Mouse (Mus musculus) limb, embryonic 11.5 days (tissue): ENCODE results near the gene Dnph1. TPM values are rescaled to one million over a fixed set of nuclear protein-coding genes. Genes with fewer than 3 reads are reported as not detected.

ENCODE experiments used
- ATAC-seq: fragments of 200-750 bp; cut with Nextera tagmentation; 2 replicates; pipeline ENCODE4 v1.8.0; 2017; ENCODE audit warnings: low read depth; ENCODE audit not compliant: insufficient number of reproducible peaks, low FRiP score, low TSS enrichment
- DNase-seq: peaks from one replicate; pipeline ENCODE4 v3.0.0-alpha.2; 2015; ENCODE audit warnings: low spot score
- H3K27ac ChIP-seq: fragments of 300-500 bp; sonication (generic); replicated peaks from 2 replicates; pipeline ENCODE4 v1.5.1; 2014; ENCODE audit warnings: low read depth, mild to moderate bottlenecking, low read length
- H3K27me3 ChIP-seq: fragments of 300-500 bp; sonication (generic); 2 replicates; pipeline ENCODE4 v1.6.1; 2014; ENCODE audit warnings: mild to moderate bottlenecking, low read length, mixed read lengths; ENCODE audit not compliant: control insufficient read depth, insufficient read depth
- H3K36me3 ChIP-seq: fragments of 300-500 bp; sonication (generic); 2 replicates; pipeline ENCODE4 v1.6.1; 2014; ENCODE audit warnings: mild to moderate bottlenecking, low read length, moderate library complexity, mixed read lengths; ENCODE audit not compliant: control insufficient read depth, insufficient read depth
- H3K4me1 ChIP-seq: fragments of 300-500 bp; sonication (generic); 2 replicates; pipeline ENCODE4 v1.6.1; 2014; ENCODE audit warnings: low read length, mixed read lengths; ENCODE audit not compliant: control insufficient read depth, insufficient read depth
- H3K4me2 ChIP-seq: fragments of 300-500 bp; sonication (generic); 2 replicates; pipeline ENCODE4 v1.6.1; 2014; ENCODE audit warnings: low read depth, mild to moderate bottlenecking, moderate library complexity; ENCODE audit not compliant: severe bottlenecking
- H3K4me3 ChIP-seq: fragments of 300-500 bp; sonication (generic); 2 replicates; pipeline ENCODE4 v1.5.1; 2014; ENCODE audit warnings: low read depth, low read length
- H3K9ac ChIP-seq: fragments of 300-500 bp; sonication (generic); 2 replicates; pipeline ENCODE4 v1.6.1; 2014; ENCODE audit warnings: mild to moderate bottlenecking, low read length
- H3K9me3 ChIP-seq: fragments of 300-500 bp; sonication (generic); 2 replicates; pipeline ENCODE4 v1.6.1; 2016; ENCODE audit warnings: low read length; ENCODE audit not compliant: control insufficient read depth
- WGBS: fragments of 180-500 bp; shearing (Covaris S2); extraction: QIAGEN DNeasy Blood & Tissue Kit; methylation state at CpG from one replicate; pipeline ENCODE4 v1.1.7; 2014; 5-methylcytosine and 5-hydroxymethylcytosine counted together
- polyA plus RNA-seq: library from polyadenylated mRNA; unstranded; fragments of >200 nt; fragmentation: Nextera tagmentation; extraction: Ambion mirVana; gene quantifications from 2 replicates; pipeline ENCODE4 v1.2.1, GENCODE M21; 2014

Gene Dnph1
- polyA plus RNA-seq, result 59.7 and 62.3 TPM in 2 replicates

DNA sequence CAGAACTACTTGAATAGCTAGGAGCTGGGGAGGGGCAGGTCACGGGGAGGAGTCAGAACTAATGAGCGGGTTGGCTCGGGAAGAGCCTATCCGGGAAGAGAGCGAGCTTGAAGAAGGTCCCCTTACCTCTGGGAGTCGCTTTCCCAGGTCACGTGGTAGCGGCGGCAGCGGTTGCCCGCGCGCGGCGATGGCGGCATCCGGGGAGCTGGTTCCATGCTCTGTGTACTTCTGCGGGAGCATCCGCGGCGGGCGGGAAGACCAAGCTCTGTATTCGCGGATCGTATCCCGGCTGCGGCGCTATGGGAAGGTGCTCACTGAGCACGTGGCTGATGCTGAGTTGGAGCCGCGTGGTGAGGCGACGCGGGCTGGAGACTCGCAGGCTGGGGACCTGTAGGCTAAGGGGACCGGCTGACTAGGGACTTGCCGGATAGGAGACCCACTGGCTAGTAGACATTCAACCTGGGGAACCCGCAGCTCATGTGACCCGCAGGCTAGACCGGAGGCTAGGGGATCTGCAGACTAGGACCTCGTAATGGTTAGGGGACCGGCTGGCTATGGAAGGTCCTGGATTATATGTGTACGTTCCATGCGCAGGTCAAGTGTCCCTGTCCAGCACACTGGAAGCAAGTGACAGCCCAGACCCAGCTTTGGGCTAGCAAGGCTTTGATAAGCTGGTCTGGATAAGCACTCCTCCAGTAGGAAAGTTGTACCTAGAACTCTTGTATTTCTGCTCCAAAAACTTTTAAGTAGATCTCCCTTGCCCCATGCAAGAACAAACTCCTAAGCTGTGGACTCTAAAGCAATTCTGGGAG, at the start of gene Dnph1:
Gene Dnph1, plus strand, starts transcription at position 89 of the 812 bp plus-strand sequence.
- under 1% methylated on average over 39 of the region's 44 CpGs for WGBS
- peak; percentile 94 for ATAC-seq
- peak within 1 kb of the TSS; percentile 75 for H3K9ac ChIP-seq
- 0 out of 2 replicates have a peak within 1 kb of the TSS, but pooled peaks have one; percentile 21 for H3K27ac ChIP-seq
- H3K27me3 ChIP-seq, result no peaks in the 10 kb centered on the region
- no peaks in the 10 kb centered on the region for H3K36me3 ChIP-seq
- H3K9me3 ChIP-seq, result no peaks in the 10 kb centered on the region
- peak within 1 kb of the TSS; percentile 88 for H3K4me2 ChIP-seq
- DNase-seq, result peak; percentile 89
- no peaks in the 10 kb centered on the region for H3K4me1 ChIP-seq
- peak within 1 kb of the TSS; percentile 61 for H3K4me3 ChIP-seq

DNA sequence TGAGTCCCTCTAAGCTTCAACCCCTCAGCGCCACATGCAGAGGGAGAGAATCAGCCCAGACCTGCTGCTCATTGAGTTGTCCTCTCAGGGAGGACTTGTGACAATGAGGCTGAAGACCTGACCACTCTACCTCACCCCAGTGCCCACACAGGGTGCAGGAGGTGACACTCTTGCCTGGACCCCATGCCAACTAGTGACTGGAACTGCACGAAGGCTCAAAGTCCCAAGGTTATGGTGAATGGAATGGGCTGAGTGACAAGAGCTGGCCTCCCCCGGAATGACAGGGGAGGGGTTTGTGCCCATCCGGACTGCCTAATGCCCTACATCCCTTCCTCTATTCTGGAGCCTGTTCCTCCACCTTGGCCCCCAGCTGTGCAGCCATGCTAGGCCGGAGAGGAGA, 43.8 kb upstream of the Dnph1 start:
- no peak overlapping the region for H3K4me3 ChIP-seq
- no peak for DNase-seq

GRCm38 (mm10) chr17:46453302-46453948, 43.1 kb upstream of the Dnph1 start:
- Histone ChIP-seq H3K27me3 (peaks cover 62% of the 10 kb centered on the region), H3K36me3 (no peaks in the 10 kb centered on the region), H3K4me1 (peaks cover 20% of the 10 kb centered on the region), H3K4me3 (no peak overlapping the region), H3K9me3 (no peaks in the 10 kb centered on the region), H3K4me2 (peak overlapping the region; percentile 88; the same call in 1 of the 2 replicates), H3K9ac (no peak overlapping the region), H3K27ac (no peak overlapping the region)
- no peak for DNase-seq
- no peak for ATAC-seq
- 5% methylated on average over 13 of the region's 13 CpGs for WGBS

More for the DNA sequence above, 43.8 kb upstream of the Dnph1 start:
- Histone ChIP-seq H3K27me3 (peaks cover 54% of the 10 kb centered on the region), H3K36me3 (no peaks in the 10 kb centered on the region), H3K4me1 (peaks cover 20% of the 10 kb centered on the region), H3K9ac (no peak overlapping the region), H3K4me2 (no peak overlapping the region), H3K27ac (no peak overlapping the region), H3K9me3 (no peaks in the 10 kb centered on the region)
- no peak for ATAC-seq
- 21% methylated on average over 5 of the region's 5 CpGs for WGBS

- ATAC-seq (no peak), DNase-seq (no peak)
- H3K9ac ChIP-seq, result no peak overlapping the region
- no peak overlapping the region for H3K27ac ChIP-seq
- H3K4me2 ChIP-seq, result peak overlapping the region; percentile 88
- no peaks in the 10 kb centered on the region for H3K9me3 ChIP-seq
- WGBS, result 2% methylated on average over 26 of the region's 26 CpGs
- peaks cover 20% of the 10 kb centered on the region for H3K4me1 ChIP-seq
- no peaks in the 10 kb centered on the region for H3K36me3 ChIP-seq
- peak overlapping the region; percentile 42; the same call in 1 of the 2 replicates for H3K4me3 ChIP-seq
- peaks cover 65% of the 10 kb centered on the region for H3K27me3 ChIP-seq
These were observed 42.5 kb upstream of the Dnph1 start for GRCm38 (mm10) chr17:46453970-46454411.

DNA sequence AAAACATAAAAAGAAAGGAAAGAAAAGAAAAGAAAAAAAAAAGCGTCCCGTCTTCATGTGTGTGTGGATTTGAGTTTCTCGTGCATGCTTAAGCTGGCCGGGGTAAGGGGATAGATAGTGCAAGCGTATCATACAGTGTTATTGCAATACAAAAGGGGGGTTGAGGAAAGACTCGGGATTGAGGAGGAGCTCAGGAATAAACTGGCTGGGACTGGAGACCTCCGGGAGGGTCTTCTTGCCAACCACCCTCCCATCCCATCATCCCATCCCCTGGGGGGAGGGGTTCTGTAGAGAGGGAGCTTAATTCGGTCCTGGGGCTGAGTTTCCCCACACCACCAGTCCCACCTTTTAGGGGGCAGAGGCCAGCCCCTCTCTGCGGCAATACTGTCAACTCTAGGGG, 42.0 kb upstream of the Dnph1 start:
- DNase-seq, result no peak
- Histone ChIP-seq H3K4me3 (peak overlapping the region; percentile 42), H3K27ac (no peak overlapping the region), H3K9ac (peak overlapping the region; percentile 40; the same call in 1 of the 2 replicates), H3K9me3 (no peaks in the 10 kb centered on the region), H3K27me3 (peaks cover 70% of the 10 kb centered on the region), H3K4me1 (peaks cover 20% of the 10 kb centered on the region), H3K36me3 (no peaks in the 10 kb centered on the region), H3K4me2 (peak overlapping the region; percentile 88)
- WGBS, result 4% methylated on average over 9 of the region's 9 CpGs
- peak; percentile 35; the same call in 1 of the 2 replicates for ATAC-seq

DNA sequence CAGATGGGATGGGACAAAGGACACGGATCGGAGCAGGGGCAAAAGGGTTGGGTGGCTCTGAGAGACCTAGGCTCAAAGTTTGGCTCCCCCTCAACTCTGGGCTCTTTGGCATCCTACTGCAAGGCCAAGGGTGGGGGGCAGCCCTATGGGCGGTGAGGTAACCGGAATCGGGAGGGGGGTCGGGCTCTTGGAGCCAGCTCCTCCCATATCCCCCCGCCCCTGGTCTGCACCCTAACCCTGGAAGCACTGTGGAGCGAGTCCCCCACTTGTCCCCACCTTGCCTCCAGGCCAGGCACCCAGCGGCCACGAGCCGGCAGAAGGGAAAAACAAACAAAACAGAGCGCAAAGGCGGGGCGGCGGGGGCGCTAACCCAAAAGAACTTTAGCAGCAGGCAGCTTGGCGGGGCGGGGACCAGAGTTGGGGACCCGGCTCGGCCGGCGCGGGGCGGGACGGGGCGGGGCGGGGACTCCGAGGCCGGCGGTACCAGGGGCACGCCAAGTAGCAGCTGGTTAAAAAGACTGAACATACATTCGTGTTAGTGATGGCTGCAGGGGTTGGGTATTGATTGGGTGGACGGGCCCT, 41.3 kb upstream of the Dnph1 start:
- DNase-seq (peak; percentile 64), ATAC-seq (peak; percentile 49; the same call in 1 of the 2 replicates)
- Histone ChIP-seq H3K9ac (peak overlapping the region; percentile 40; the same call in 1 of the 2 replicates), H3K9me3 (no peaks in the 10 kb centered on the region), H3K4me1 (peaks cover 20% of the 10 kb centered on the region), H3K27me3 (peaks cover 77% of the 10 kb centered on the region), H3K27ac (no peak overlapping the region), H3K4me2 (peak overlapping the region; percentile 88), H3K36me3 (no peaks in the 10 kb centered on the region), H3K4me3 (peak overlapping the region; percentile 42)
- under 1% methylated on average over 31 of the region's 33 CpGs for WGBS

DNA sequence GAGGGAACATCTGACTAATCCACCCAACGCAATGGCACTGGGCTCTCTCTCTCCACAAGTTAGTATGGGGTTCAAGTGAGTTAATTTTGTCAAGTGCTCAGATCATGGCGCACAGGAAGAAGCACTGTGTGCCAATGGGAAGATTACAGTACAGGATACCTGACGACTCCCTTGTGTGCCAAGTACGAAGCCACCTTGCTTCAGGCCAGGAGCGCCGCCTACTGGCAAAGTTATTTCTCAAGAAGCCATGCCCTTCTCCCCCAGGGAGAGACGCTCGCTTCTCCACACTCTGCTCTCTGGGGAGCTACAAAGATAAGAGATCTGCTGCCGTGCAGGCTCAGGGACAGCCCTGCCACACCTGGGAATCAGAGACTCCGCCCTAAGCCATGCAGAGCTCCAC, 38.7 kb upstream of the Dnph1 start:
- Histone ChIP-seq H3K4me2 (no peak overlapping the region), H3K9ac (no peak overlapping the region), H3K27ac (no peak overlapping the region), H3K4me1 (peaks cover 20% of the 10 kb centered on the region), H3K36me3 (no peaks in the 10 kb centered on the region), H3K9me3 (no peaks in the 10 kb centered on the region), H3K4me3 (no peak overlapping the region), H3K27me3 (peaks cover 80% of the 10 kb centered on the region)
- DNase-seq (peak; percentile 62), ATAC-seq (no peak)
- 11% methylated on average over 10 of the region's 10 CpGs for WGBS

DNA sequence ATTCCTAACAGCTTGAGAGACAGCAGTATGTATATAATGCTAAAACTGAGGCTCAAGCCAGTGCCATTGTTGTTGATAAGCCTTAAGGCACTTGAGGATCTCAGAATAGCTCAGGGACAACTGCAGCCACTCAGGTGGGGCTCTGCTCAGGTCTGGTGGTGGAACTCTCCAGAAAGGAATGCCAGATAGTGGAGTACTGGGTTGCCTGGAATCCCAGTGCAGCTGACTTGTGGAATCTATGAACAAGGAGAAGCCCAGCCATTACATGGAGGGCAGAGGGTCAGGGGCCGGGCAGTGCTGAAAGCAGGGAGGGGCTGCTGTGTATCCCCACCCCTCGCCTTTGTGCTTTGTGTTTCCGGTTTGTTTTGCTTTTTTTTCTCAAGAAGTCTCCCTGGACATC, 38.1 kb upstream of the Dnph1 start:
- ATAC-seq, result no peak
- peaks cover 75% of the 10 kb centered on the region for H3K27me3 ChIP-seq
- H3K4me1 ChIP-seq, result peaks cover 17% of the 10 kb centered on the region
- H3K4me3 ChIP-seq, result no peak overlapping the region
- no peak overlapping the region for H3K9ac ChIP-seq
- no peak for DNase-seq
- 44% methylated on average over 3 of the region's 3 CpGs for WGBS
- H3K36me3 ChIP-seq, result no peaks in the 10 kb centered on the region
- no peaks in the 10 kb centered on the region for H3K9me3 ChIP-seq
- H3K4me2 ChIP-seq, result no peak overlapping the region
- H3K27ac ChIP-seq, result no peak overlapping the region
